Mouse (Mus musculus): ENCODE data around the gene Pdpk1. TPM values are rescaled to one million over a fixed set of nuclear protein-coding genes. Genes with fewer than 3 reads are reported as not detected.
"Not testable (repeated sequence)": the region's sequence is repeated elsewhere in the genome, so short reads cannot be mapped to it uniquely, and the experiment has no call there.

Gene Pdpk1
- total RNA-seq, 2 experiments from 2014 or later, result 74.5 to 88.0 TPM

- not testable (repeated sequence) for ATAC-seq (replicated peaks; ENCODE audit: low FRiP score, poor library complexity, severe bottlenecking)
Observed at GRCm38 (mm10) chr17:24132919-24133318, 17.8 kb downstream of the Pdpk1 start.

DNA sequence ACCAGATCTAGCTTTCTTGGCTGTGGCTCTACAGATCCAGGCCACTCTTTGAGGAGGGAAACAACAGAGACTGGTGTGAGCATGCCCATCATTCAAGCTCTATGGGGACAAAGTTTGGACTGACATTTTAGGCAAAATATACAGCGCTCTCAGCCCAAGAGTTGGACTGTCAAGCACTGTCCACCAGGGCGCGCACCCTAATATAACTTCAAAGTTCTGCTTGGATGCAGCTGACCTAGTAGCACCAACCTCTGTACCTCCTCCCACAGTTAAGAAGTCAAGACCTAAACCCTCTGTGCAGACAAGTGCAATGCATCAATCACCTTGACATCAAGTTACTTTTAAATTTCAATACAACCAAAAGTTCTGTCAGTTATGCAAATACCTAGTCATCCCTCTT, 19.2 kb downstream of the Pdpk1 start:
- ATAC-seq (replicated peaks; ENCODE audit: low FRiP score, poor library complexity, severe bottlenecking), result no peak

DNA sequence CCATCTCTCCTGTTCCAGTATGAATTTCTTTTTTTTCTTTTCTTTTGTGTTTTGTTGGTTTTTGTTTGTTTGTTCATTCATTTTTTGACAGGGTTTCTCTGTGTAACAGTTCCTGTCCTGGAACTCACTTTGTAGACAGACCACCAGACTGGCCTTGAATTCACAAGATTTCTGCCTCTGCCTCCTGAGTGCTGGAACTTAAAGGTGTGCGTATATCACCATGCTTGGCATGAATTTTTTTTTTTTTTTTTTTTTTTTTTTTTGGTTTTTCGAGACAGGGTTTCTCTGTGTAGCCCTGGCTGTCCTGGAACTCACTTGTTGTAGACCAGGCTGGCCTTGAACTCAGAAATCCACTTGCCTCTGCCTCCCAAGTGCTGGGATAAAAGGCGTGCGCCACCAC, 21.5 kb downstream of the Pdpk1 start:
- ATAC-seq (replicated peaks; ENCODE audit: low FRiP score, poor library complexity, severe bottlenecking), result not testable (repeated sequence)

- no peak for ATAC-seq (replicated peaks; ENCODE audit: low FRiP score, poor library complexity, severe bottlenecking)
Observed at GRCm38 (mm10) chr17:24127592-24127991, 23.1 kb downstream of the Pdpk1 start.

DNA sequence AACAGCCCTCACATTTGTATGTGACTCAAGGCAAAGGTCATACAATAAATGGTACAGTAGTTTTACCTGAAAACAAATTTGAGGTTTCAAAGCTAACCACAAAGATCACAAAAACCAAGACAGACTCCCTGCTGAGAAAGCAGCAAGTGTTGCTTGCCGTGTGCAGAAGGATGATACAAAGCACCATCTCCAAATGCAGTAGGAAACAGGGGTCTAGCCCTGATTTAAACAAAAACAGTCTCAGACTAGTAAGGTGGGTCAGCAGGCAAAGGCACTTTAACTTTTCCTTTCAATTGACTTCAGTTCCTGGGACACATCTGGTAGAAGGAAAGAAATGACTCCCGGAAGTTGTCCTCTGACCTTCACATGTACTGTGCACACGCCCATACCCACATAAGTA, 23.9 kb downstream of the Pdpk1 start:
- ATAC-seq (replicated peaks; ENCODE audit: low FRiP score, poor library complexity, severe bottlenecking), result no peak

DNA sequence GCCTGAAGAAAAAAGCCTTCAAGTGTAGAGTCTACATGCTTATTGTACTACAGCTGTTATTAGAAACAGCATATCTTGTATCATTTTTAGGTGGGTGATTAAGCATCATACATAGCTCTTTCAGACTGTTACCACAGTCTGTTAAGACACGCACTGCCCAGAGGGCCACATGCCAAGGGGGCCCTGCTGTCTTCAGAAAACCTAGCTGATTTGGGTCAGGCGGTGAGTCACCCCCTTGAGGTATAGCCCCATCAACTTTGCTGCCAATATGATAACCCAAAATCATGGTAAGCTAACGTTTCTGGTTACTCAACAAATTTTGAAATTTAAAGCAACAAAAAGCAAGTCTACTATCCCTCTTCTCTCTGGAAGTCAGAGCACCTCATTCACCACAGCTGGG, 31.3 kb downstream of the Pdpk1 start:
- ATAC-seq (replicated peaks; ENCODE audit: low FRiP score, poor library complexity, severe bottlenecking), result no peak

DNA sequence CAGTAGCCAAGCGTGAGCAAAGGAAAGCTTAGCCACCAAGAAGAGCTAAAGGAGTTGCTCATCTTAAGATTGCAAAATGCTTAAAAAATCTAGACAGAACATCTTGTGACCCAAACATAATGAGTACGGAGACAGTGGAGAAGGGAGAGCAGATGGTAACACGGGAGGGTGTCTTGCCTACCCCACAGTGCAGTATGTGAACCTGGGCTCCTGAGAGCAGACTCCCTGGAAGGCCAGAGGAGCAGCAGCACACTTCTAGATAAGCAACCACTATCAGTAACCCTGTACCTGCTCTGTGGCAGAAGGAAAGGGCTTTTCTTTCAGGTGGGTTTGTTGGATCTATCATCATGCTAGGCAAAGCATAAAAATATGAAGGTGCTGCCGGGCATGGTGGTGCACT, 37.7 kb downstream of the Pdpk1 start:
- no peak for ATAC-seq (replicated peaks; ENCODE audit: low FRiP score, poor library complexity, severe bottlenecking)

- ATAC-seq (replicated peaks; ENCODE audit: low FRiP score, poor library complexity, severe bottlenecking), result no peak
Observed at GRCm38 (mm10) chr17:24111256-24111655, 39.5 kb downstream of the Pdpk1 start.

- no peak for ATAC-seq (replicated peaks; ENCODE audit: low FRiP score, poor library complexity, severe bottlenecking)
Observed at GRCm38 (mm10) chr17:24108896-24109295, 41.8 kb downstream of the Pdpk1 start.

GRCm38 (mm10) chr17:24105111-24105510, 45.6 kb downstream of the Pdpk1 start:
- ATAC-seq (replicated peaks; ENCODE audit: low FRiP score, poor library complexity, severe bottlenecking), result no peak

GRCm38 (mm10) chr17:24098354-24098753, 52.4 kb downstream of the Pdpk1 start:
- no peak for ATAC-seq (replicated peaks; ENCODE audit: low FRiP score, poor library complexity, severe bottlenecking)

DNA sequence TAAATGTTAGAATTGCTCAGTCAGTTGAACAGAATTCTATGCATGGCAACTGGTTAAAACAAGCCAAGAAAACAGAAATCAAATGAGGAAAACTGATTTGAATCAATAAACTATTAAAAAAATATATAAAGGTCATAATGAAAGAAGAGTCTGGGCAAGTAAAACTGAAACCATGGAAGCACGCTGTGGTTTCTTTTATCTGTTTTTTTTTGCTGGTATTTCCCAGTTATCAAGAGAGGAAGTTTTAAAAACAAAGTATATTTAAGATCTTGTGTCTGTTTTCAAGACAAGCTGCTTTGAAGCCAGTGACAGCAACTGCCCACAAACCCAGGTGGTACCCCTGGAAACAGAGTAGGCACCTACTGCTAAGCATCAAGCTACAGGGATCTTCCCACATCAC, 60.1 kb downstream of the Pdpk1 start:
- ATAC-seq (replicated peaks; ENCODE audit: low FRiP score, poor library complexity, severe bottlenecking), result no peak

GRCm38 (mm10) chr17:24086399-24086798, 64.3 kb downstream of the Pdpk1 start:
- ATAC-seq (replicated peaks; ENCODE audit: low FRiP score, poor library complexity, severe bottlenecking), result not testable (repeated sequence)

GRCm38 (mm10) chr17:24084593-24084992, 66.1 kb downstream of the Pdpk1 start:
- no peak for ATAC-seq (replicated peaks; ENCODE audit: low FRiP score, poor library complexity, severe bottlenecking)

GRCm38 (mm10) chr17:24077101-24077500, 73.6 kb downstream of the Pdpk1 start:
- ATAC-seq (replicated peaks; ENCODE audit: low FRiP score, poor library complexity, severe bottlenecking), result no peak

- peak; percentile 97 for ATAC-seq (replicated peaks; ENCODE audit: low FRiP score, poor library complexity, severe bottlenecking)
Observed at GRCm38 (mm10) chr17:24072919-24073696, 77.6 kb downstream of the Pdpk1 start, which contains the start of gene Kctd5. Gene Kctd5, minus strand, starts transcription at chr17:24073485.

GRCm38 (mm10) chr17:24069531-24069930, 81.2 kb downstream of the Pdpk1 start:
- no peak for ATAC-seq (replicated peaks; ENCODE audit: low FRiP score, poor library complexity, severe bottlenecking)

DNA sequence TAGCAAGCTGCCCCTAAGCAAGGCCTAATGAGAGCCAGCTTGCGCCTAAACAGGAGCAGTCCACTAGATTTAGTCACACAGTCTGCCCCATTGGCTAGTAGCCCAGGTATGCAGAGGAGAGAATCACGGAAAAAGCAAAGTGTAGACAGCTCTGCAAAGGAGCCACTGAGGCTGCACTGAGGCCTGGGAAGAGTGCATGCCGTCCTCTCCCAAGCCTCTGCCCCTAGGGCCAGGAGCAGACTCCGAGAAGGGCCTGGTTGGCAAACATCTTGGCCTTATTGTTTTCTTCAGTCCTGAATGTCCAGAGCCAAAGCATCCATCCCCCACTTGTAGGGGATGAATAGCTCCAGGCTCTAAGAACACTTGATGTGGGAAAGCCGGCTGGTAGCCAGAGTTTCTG, 82.5 kb downstream of the Pdpk1 start:
- ATAC-seq (replicated peaks; ENCODE audit: low FRiP score, poor library complexity, severe bottlenecking), result no peak

- no peak for ATAC-seq (replicated peaks; ENCODE audit: low FRiP score, poor library complexity, severe bottlenecking)
Observed at GRCm38 (mm10) chr17:24062459-24063155, 88.1 kb downstream of the Pdpk1 start.

DNA sequence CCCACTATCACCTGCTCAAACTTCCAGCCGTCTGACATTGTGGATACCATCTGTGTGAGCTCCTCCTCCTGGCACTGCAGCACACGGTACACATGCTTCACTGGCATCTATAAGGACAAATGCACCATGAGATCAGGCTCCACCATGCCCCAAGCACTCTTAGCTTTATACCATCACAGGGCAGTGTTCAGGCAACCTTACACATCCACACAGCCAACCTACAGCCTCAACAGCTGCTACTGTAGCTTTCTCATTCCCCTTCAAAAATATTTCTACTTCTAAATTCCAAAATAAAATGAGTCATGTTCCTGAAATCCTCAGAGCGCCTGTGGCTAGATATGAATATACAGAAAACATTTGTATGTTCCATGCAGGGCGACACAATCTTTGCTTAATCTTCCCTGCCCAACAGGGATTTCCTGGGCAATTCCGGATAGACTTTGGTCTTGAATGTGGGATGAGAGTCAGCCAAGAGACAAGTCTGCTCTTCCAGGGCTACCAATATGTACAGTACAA, 92.9 kb downstream of the Pdpk1 start:
- no peak for ATAC-seq (replicated peaks; ENCODE audit: low FRiP score, poor library complexity, severe bottlenecking)
